Mouse (Mus musculus) lung, postnatal 0 days (tissue): ENCODE results near the gene Btc. TPM values are rescaled to one million over a fixed set of nuclear protein-coding genes. Genes with fewer than 3 reads are reported as not detected.

Source experiments
- ATAC-seq: fragments of 200-750 bp; cut with Nextera tagmentation; 2 replicates; pipeline ENCODE4 v1.8.0; 2017; ENCODE audit warnings: moderate library complexity
- DNase-seq: peaks from one replicate; pipeline ENCODE4 v3.0.0-alpha.2; 2016; ENCODE audit warnings: low spot score
- H3K27ac ChIP-seq: fragments of 300-500 bp; sonication (generic); 2 replicates; pipeline ENCODE4 v1.5.1; 2014; ENCODE audit warnings: antibody characterized with exemption, mild to moderate bottlenecking, low read length, mixed read lengths
- H3K27me3 ChIP-seq: fragments of 300-500 bp; sonication (generic); replicated peaks from 2 replicates; pipeline ENCODE4 v1.6.1; 2014; ENCODE audit warnings: low read length, mixed read lengths; ENCODE audit not compliant: insufficient read depth
- H3K36me3 ChIP-seq: fragments of 300-500 bp; sonication (generic); 2 replicates; pipeline ENCODE4 v1.6.1; 2014; ENCODE audit warnings: low read length, mixed read lengths; ENCODE audit not compliant: insufficient read depth
- H3K4me1 ChIP-seq: fragments of 300-500 bp; sonication (generic); 2 replicates; pipeline ENCODE4 v1.6.1; 2014; ENCODE audit warnings: antibody characterized with exemption, low read depth, low read length, mixed read lengths; ENCODE audit not compliant: insufficient read depth
- H3K4me2 ChIP-seq: fragments of 300-500 bp; sonication (generic); replicated peaks from 2 replicates; pipeline ENCODE4 v1.6.1; 2014; ENCODE audit warnings: low read depth, mild to moderate bottlenecking, low read length, moderate library complexity, mixed read lengths
- H3K4me3 ChIP-seq: fragments of 300-500 bp; sonication (generic); 2 replicates; pipeline ENCODE4 v1.5.1; 2014; ENCODE audit warnings: low read depth, low read length
- H3K9ac ChIP-seq: fragments of 300-500 bp; sonication (generic); replicated peaks from 2 replicates; pipeline ENCODE4 v1.6.1; 2014; ENCODE audit warnings: low read depth, mild to moderate bottlenecking
- H3K9me3 ChIP-seq: fragments of 300-500 bp; sonication (generic); 2 replicates; pipeline ENCODE4 v1.6.1; 2016; ENCODE audit warnings: low read length, mixed read lengths
- CTCF ChIP-seq: IDR thresholded peaks from 2 replicates; pipeline ENCODE4 v1.5.1; 2016; ENCODE audit warnings: antibody characterized with exemption, mild to moderate bottlenecking
- EP300 ChIP-seq: IDR thresholded peaks from 2 replicates; pipeline ENCODE4 v1.6.1; 2016; ENCODE audit warnings: antibody characterized with exemption, mild to moderate bottlenecking, control low read depth
- WGBS: fragments of 180-500 bp; shearing (Covaris S2); extraction: QIAGEN DNeasy Blood & Tissue Kit; methylation state at CpG from one replicate; pipeline ENCODE4 v1.1.7; 2014; 5-methylcytosine and 5-hydroxymethylcytosine counted together
- polyA plus RNA-seq: library from polyadenylated mRNA; unstranded; fragments of >200 nt; fragmentation: Nextera tagmentation; extraction: Ambion mirVana; gene quantifications from 2 replicates; pipeline ENCODE4 v1.2.1, GENCODE M21; 2015

Btc gene
- polyA plus RNA-seq, 1 experiment from 2014 or later = 4.3 TPM

- Histone ChIP-seq H3K4me2 (no peak overlapping the region), H3K36me3 (no peaks in the 10 kb centered on the region), H3K4me3 (no peak overlapping the region), H3K27ac (no peak overlapping the region), H3K9me3 (no peaks in the 10 kb centered on the region), H3K4me1 (no peaks in the 10 kb centered on the region), H3K27me3 (no peaks in the 10 kb centered on the region), H3K9ac (no peak overlapping the region)
- DNase-seq (no peak), ATAC-seq (no peak)
- TF ChIP-seq EP300 = no peak
- no peak for TF ChIP-seq CTCF
- WGBS = 90% methylated on average over 6 of the region's 6 CpGs
These were observed 39.4 kb downstream of the Btc start for GRCm38 (mm10) chr5:91363274-91363991.

GRCm38 (mm10) chr5:91352645-91353044 is 50.1 kb downstream of the Btc start:
- 47% methylated on average over 5 of the region's 5 CpGs for WGBS
- Histone ChIP-seq H3K4me1 (no peaks in the 10 kb centered on the region), H3K4me2 (no peak overlapping the region), H3K27ac (no peak overlapping the region), H3K4me3 (no peak overlapping the region), H3K9ac (no peak overlapping the region), H3K36me3 (no peaks in the 10 kb centered on the region), H3K27me3 (no peaks in the 10 kb centered on the region), H3K9me3 (no peaks in the 10 kb centered on the region)
- DNase-seq (no peak), ATAC-seq (no peak)
- TF ChIP-seq CTCF = no peak
- TF ChIP-seq EP300 = no peak

- H3K36me3 ChIP-seq = no peaks in the 10 kb centered on the region
- no peaks in the 10 kb centered on the region for H3K27me3 ChIP-seq
- H3K27ac ChIP-seq = no peak overlapping the region
- WGBS = 62% methylated on average over 5 of the region's 5 CpGs
- no peak overlapping the region for H3K9ac ChIP-seq
- H3K9me3 ChIP-seq = no peaks in the 10 kb centered on the region
- no peak overlapping the region for H3K4me2 ChIP-seq
- H3K4me1 ChIP-seq = no peaks in the 10 kb centered on the region
- H3K4me3 ChIP-seq = no peak overlapping the region
- TF ChIP-seq CTCF (no peak), EP300 (no peak)
- DNase-seq = no peak
- ATAC-seq = no peak
These were observed 57.1 kb downstream of the Btc start for GRCm38 (mm10) chr5:91345681-91346080.

- TF ChIP-seq CTCF = no peak
- no peak for TF ChIP-seq EP300
- no peaks in the 10 kb centered on the region for H3K27me3 ChIP-seq
- no peak overlapping the region for H3K27ac ChIP-seq
- H3K4me3 ChIP-seq = no peak overlapping the region
- no peak for ATAC-seq
- WGBS = 67% methylated on average over 2 of the region's 2 CpGs
- H3K9ac ChIP-seq = no peak overlapping the region
- H3K36me3 ChIP-seq = no peaks in the 10 kb centered on the region
- H3K4me2 ChIP-seq = no peak overlapping the region
- no peak for DNase-seq
- H3K9me3 ChIP-seq = no peaks in the 10 kb centered on the region
- H3K4me1 ChIP-seq = no peaks in the 10 kb centered on the region
These were observed 57.7 kb downstream of the Btc start for GRCm38 (mm10) chr5:91345064-91345463.

- Histone ChIP-seq H3K36me3 (no peaks in the 10 kb centered on the region), H3K27ac (no peak overlapping the region), H3K4me2 (no peak overlapping the region), H3K4me3 (no peak overlapping the region), H3K4me1 (no peaks in the 10 kb centered on the region), H3K9ac (no peak overlapping the region), H3K27me3 (no peaks in the 10 kb centered on the region), H3K9me3 (no peaks in the 10 kb centered on the region)
- TF ChIP-seq CTCF = no peak
- TF ChIP-seq EP300 = no peak
- ATAC-seq (no peak), DNase-seq (no peak)
- 67% methylated on average over 5 of the region's 5 CpGs for WGBS
These were observed 60.6 kb downstream of the Btc start for GRCm38 (mm10) chr5:91341981-91342760.

GRCm38 (mm10) chr5:91334227-91334626 is 68.6 kb downstream of the Btc start:
- 73% methylated on average over 4 of the region's 4 CpGs for WGBS
- H3K27ac ChIP-seq = no peak overlapping the region

More at GRCm38 (mm10) chr5:91334227-91334626, 68.6 kb downstream of the Btc start:
- H3K4me2 ChIP-seq = no peak overlapping the region
- H3K9ac ChIP-seq = no peak overlapping the region
- no peaks in the 10 kb centered on the region for H3K27me3 ChIP-seq
- TF ChIP-seq EP300 (no peak), CTCF (no peak)
- H3K4me1 ChIP-seq = no peaks in the 10 kb centered on the region
- H3K9me3 ChIP-seq = no peaks in the 10 kb centered on the region
- DNase-seq (no peak), ATAC-seq (no peak)
- no peaks in the 10 kb centered on the region for H3K36me3 ChIP-seq
- no peak overlapping the region for H3K4me3 ChIP-seq
